Mouse (Mus musculus) midbrain, postnatal 0 days (tissue): ENCODE data around the gene Plxna4. TPM values are rescaled to one million over a fixed set of nuclear protein-coding genes. Genes with fewer than 3 reads are reported as not detected.

ENCODE experiments used
- ATAC-seq: fragments of 200-750 bp; cut with Nextera tagmentation; 2 replicates; pipeline ENCODE4 v1.8.0; 2017; ENCODE audit warnings: moderate number of reproducible peaks, mild to moderate bottlenecking, moderate TSS enrichment, moderate library complexity; ENCODE audit not compliant: low FRiP score
- DNase-seq: peaks from one replicate; pipeline ENCODE4 v3.0.0-alpha.2; 2015; ENCODE audit warnings: low spot score
- H3K27ac ChIP-seq: fragments of 300-500 bp; sonication (generic); 2 replicates; pipeline ENCODE4 v1.5.1; 2014; ENCODE audit warnings: low read depth, mild to moderate bottlenecking, low read length, mixed read lengths
- H3K27me3 ChIP-seq: fragments of 300-500 bp; sonication (generic); 2 replicates; pipeline ENCODE4 v1.6.1; 2014; ENCODE audit warnings: low read length, control low read depth, mixed read lengths; ENCODE audit not compliant: insufficient read depth
- H3K36me3 ChIP-seq: fragments of 300-500 bp; sonication (generic); 2 replicates; pipeline ENCODE4 v1.6.1; 2014; ENCODE audit warnings: low read length, control low read depth, mixed read lengths; ENCODE audit not compliant: insufficient read depth
- H3K4me1 ChIP-seq: fragments of 300-500 bp; sonication (generic); 2 replicates; pipeline ENCODE4 v1.6.1; 2014; ENCODE audit warnings: mild to moderate bottlenecking, control low read depth, antibody characterized with exemption, low read length, mixed read lengths; ENCODE audit not compliant: insufficient read depth
- H3K4me2 ChIP-seq: fragments of 300-500 bp; sonication (generic); 2 replicates; pipeline ENCODE4 v1.6.1; 2014; ENCODE audit warnings: low read depth, mild to moderate bottlenecking, low read length, mixed read lengths; ENCODE audit not compliant: poor library complexity, severe bottlenecking
- H3K4me3 ChIP-seq: fragments of 300-500 bp; sonication (generic); 2 replicates; pipeline ENCODE4 v1.5.1; 2014; ENCODE audit warnings: low read depth, mild to moderate bottlenecking, low read length, moderate library complexity
- H3K9ac ChIP-seq: fragments of 300-500 bp; sonication (generic); replicated peaks from 2 replicates; pipeline ENCODE4 v1.6.1; 2014; ENCODE audit warnings: mild to moderate bottlenecking, low read length, moderate library complexity, mixed read lengths; ENCODE audit not compliant: poor library complexity, severe bottlenecking
- H3K9me3 ChIP-seq: fragments of 300-500 bp; sonication (generic); 2 replicates; pipeline ENCODE4 v1.6.1; 2016; ENCODE audit warnings: low read length, control low read depth
- CTCF ChIP-seq: IDR thresholded peaks from 2 replicates; pipeline ENCODE4 v1.5.1; 2016; ENCODE audit warnings: antibody characterized with exemption, mild to moderate bottlenecking
- WGBS: fragments of 180-500 bp; shearing (Covaris S2); extraction: QIAGEN DNeasy Blood & Tissue Kit; methylation state at CpG from one replicate; pipeline ENCODE4 v1.1.7; 2014; 5-methylcytosine and 5-hydroxymethylcytosine counted together
- polyA plus RNA-seq: library from polyadenylated mRNA; unstranded; fragments of >200 nt; fragmentation: Nextera tagmentation; extraction: Ambion mirVana; gene quantifications from 2 replicates; pipeline ENCODE4 v1.2.1, GENCODE M21; 2015
- total RNA-seq: library from RNA; depleted of rRNA; stranded (reverse); fragments of >200 nt; gene quantifications from 2 replicates; pipeline ENCODE4 v1.2.3, GENCODE M21; 2014

Gene Plxna4
- total and polyA plus RNA-seq, 2 experiments from 2014 or later: 9.6 to 39.7 TPM

DNA sequence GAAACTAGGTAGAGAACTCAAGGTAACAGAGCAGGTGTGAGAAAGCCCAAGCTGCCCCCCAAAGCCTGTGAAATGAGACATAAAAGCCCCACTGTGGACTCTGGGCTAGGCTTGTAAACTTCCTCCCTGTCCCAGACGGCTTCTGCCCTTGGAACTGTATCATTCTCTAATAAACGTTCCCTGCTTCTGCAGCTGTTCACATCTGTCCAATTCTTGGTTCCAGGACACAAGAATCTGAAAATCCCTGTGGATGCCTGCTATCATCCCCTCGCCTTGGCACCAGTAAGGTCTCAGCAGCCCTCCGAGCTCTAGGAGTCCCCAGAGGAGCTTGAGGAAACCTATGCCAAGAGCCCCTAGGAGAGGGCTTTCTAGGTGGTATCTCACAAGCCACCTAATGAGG is 383.7 kb downstream of the Plxna4 start:
- no peak overlapping the region for H3K4me3 ChIP-seq
- H3K27me3 ChIP-seq: no peaks in the 10 kb centered on the region
- H3K9me3 ChIP-seq: no peaks in the 10 kb centered on the region
- H3K4me2 ChIP-seq: no peak overlapping the region
- no peak for TF ChIP-seq CTCF
- 0 out of 2 replicates have a peak, but pooled peaks cover 2% of the 10 kb centered on the region for H3K4me1 ChIP-seq
- H3K27ac ChIP-seq: no peak overlapping the region
- no peak overlapping the region for H3K9ac ChIP-seq
- H3K36me3 ChIP-seq: peaks cover 9% of the 10 kb centered on the region; the same call in 1 of the 2 replicates
- no peak for DNase-seq
- WGBS: 80% methylated on average over 4 of the region's 4 CpGs
- no peak for ATAC-seq

DNA sequence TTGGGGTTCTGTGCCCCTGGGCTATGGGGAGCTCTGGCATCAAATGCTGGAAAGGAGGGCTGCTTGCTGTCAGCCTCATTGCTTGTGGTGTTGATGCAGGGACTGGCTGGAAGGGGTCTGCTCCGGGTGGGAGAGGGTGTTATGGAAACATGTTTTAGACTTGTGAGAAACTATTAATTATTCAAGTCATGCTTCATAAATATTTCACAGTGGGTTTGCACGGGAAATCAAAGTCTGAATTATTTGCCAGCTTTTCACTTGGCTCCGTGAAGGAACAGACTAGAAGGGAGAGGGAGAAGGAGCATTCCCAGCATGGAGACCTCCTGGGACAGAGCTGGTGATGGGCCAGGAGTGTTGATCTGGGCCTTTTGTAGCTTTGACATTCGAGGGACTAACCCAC is 384.6 kb downstream of the Plxna4 start:
- no peak overlapping the region for H3K9ac ChIP-seq
- WGBS: 15% methylated on average over 4 of the region's 4 CpGs
- H3K4me3 ChIP-seq: no peak overlapping the region
- ATAC-seq (peak; percentile 47), DNase-seq (peak; percentile 37)
- H3K4me1 ChIP-seq: 0 out of 2 replicates have a peak, but pooled peaks cover 2% of the 10 kb centered on the region
- no peak for TF ChIP-seq CTCF
- no peaks in the 10 kb centered on the region for H3K27me3 ChIP-seq
- no peaks in the 10 kb centered on the region for H3K9me3 ChIP-seq
- H3K4me2 ChIP-seq: no peak overlapping the region
- peaks cover 9% of the 10 kb centered on the region; the same call in 1 of the 2 replicates for H3K36me3 ChIP-seq
- H3K27ac ChIP-seq: peak overlapping the region; percentile 13; the same call in 1 of the 2 replicates

DNA sequence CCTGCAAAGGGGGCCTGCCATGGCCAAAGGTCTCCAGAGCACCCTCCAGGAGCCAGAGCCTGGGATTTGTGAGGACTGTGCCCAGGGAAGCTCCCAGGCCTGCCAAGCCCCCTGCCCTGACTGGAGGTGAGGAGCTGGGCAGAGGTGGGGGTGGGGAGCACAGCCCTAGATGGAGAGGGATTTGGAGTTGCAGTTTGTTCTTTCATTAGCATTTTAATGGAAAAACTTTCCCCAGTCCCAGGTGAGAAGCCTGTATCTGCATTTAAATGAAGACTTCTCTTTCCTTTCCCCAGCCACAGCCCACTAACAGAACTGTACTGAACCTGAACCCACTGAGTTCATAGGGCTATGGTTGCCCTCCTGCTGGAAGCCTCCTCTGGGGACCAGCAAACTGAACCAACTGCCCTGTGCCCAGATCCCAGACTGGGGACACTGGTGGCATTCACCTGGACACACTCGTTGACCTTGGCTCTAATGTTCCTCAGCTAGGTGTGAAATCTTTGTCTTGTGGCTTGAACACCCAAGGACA is 385.3 kb downstream of the Plxna4 start:
- Histone ChIP-seq H3K27ac (peak overlapping the region; percentile 13; the same call in 1 of the 2 replicates), H3K9ac (no peak overlapping the region), H3K36me3 (peaks cover 9% of the 10 kb centered on the region; the same call in 1 of the 2 replicates), H3K4me2 (no peak overlapping the region), H3K4me3 (no peak overlapping the region), H3K4me1 (0 out of 2 replicates have a peak, but pooled peaks cover 2% of the 10 kb centered on the region), H3K27me3 (no peaks in the 10 kb centered on the region), H3K9me3 (no peaks in the 10 kb centered on the region)
- 52% methylated on average over 1 of the region's 1 CpGs for WGBS
- DNase-seq (no peak), ATAC-seq (no peak)
- TF ChIP-seq CTCF: no peak

DNA sequence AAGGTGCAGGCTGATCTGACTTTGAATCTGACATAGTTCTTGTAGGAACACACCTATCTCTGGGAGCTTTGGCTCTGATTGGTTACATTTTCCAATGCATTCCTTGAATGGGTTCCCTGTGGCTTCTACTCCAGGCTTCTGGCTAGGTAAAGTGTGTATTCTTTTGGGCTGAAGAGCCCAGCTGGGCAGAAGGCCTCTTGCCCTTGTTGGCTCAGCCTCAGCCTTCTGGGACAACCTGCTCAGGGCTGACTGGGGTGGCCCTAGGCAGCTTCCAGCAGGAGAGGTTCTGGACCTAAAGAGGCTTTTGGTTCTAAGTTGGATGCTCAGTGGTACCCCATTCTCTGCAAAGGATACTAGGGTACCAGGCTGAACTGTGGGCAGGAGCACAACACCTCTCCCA is 386.5 kb downstream of the Plxna4 start:
- ATAC-seq (no peak), DNase-seq (no peak)

DNA sequence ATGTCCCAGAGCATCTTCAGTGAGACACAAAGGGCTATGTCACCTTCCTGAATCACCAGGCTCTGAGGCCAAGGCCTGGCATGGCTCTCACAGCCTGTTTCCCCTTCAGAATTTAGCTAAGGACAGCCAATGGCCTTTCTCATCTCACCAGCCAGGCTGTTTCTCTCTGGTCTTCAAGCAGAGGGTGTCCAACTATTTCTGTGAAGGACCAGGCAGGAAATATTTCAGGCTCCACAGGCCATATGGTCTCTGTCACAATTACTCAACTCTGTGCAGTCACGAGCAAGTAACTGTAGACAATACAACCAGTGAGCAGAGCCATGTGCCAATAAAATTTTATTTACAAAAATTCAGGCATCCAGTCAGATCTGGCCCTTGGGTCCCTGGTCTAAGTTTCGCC is 388.4 kb downstream of the Plxna4 start:
- 84% methylated on average over 2 of the region's 2 CpGs for WGBS
- H3K4me3 ChIP-seq: no peak overlapping the region
- no peak for TF ChIP-seq CTCF
- H3K4me2 ChIP-seq: no peak overlapping the region
- H3K9ac ChIP-seq: no peak overlapping the region
- 0 out of 2 replicates have a peak, but pooled peaks cover 2% of the 10 kb centered on the region for H3K4me1 ChIP-seq
- H3K27ac ChIP-seq: no peak overlapping the region
- ATAC-seq (no peak), DNase-seq (no peak)
- no peaks in the 10 kb centered on the region for H3K27me3 ChIP-seq
- 0 out of 2 replicates have a peak, but pooled peaks cover 9% of the 10 kb centered on the region for H3K36me3 ChIP-seq
- H3K9me3 ChIP-seq: no peaks in the 10 kb centered on the region

More for the DNA sequence above, 386.5 kb downstream of the Plxna4 start:
- no peak overlapping the region for H3K4me2 ChIP-seq
- no peak for TF ChIP-seq CTCF
- H3K27ac ChIP-seq: no peak overlapping the region
- no peak overlapping the region for H3K4me3 ChIP-seq
- H3K27me3 ChIP-seq: no peaks in the 10 kb centered on the region
- H3K9me3 ChIP-seq: no peaks in the 10 kb centered on the region
- 0 out of 2 replicates have a peak, but pooled peaks cover 2% of the 10 kb centered on the region for H3K4me1 ChIP-seq
- H3K36me3 ChIP-seq: peaks cover 9% of the 10 kb centered on the region; the same call in 1 of the 2 replicates
- H3K9ac ChIP-seq: no peak overlapping the region

GRCm38 (mm10) chr6:32196913-32197312 is 391.1 kb downstream of the Plxna4 start:
- no peak for ATAC-seq
- WGBS: 93% methylated on average over 9 of the region's 9 CpGs

More at GRCm38 (mm10) chr6:32196913-32197312, 391.1 kb downstream of the Plxna4 start:
- H3K9me3 ChIP-seq: no peaks in the 10 kb centered on the region
- TF ChIP-seq CTCF: no peak
- DNase-seq: no peak
- no peak overlapping the region for H3K27ac ChIP-seq
- no peak overlapping the region for H3K4me3 ChIP-seq
- no peak overlapping the region for H3K9ac ChIP-seq
- H3K4me1 ChIP-seq: no peaks in the 10 kb centered on the region
- no peak overlapping the region for H3K4me2 ChIP-seq
- H3K27me3 ChIP-seq: no peaks in the 10 kb centered on the region
- peaks cover 13% of the 10 kb centered on the region for H3K36me3 ChIP-seq
